Mouse (Mus musculus): Measurements from ENCODE around the gene Ccdc30.
A peak's percentile ranks its signal among the peaks of the same experiment; 100 is the strongest.

Ccdc30 gene

GRCm38 (mm10) chr4:119415072-119415753, at the start of gene Ccdc30:
TSS of gene Ccdc30 (minus strand) at chr4:119415521.
- peak; percentile 59 for DNase-seq (ENCODE audit: low spot score)

GRCm38 (mm10) chr4:119463756-119464419, 48.6 kb upstream of the Ccdc30 start:
- peak; percentile 41 for DNase-seq (ENCODE audit: low spot score)

GRCm38 (mm10) chr4:119462858-119463755, 47.8 kb upstream of the Ccdc30 start:
- no peak for DNase-seq (ENCODE audit: low spot score)

GRCm38 (mm10) chr4:119462457-119462856, 47.1 kb upstream of the Ccdc30 start:
- no peak for DNase-seq (ENCODE audit: low spot score)

- no peak for DNase-seq (ENCODE audit: low spot score)
These were observed 45.4 kb upstream of the Ccdc30 start for GRCm38 (mm10) chr4:119460728-119461141.

- DNase-seq (ENCODE audit: low spot score), result peak; percentile 15
These were observed 45.0 kb upstream of the Ccdc30 start for GRCm38 (mm10) chr4:119460296-119460695.

- no peak for DNase-seq (ENCODE audit: low spot score)
These were observed 38.2 kb upstream of the Ccdc30 start for GRCm38 (mm10) chr4:119453533-119453932.

GRCm38 (mm10) chr4:119453128-119453527, 37.8 kb upstream of the Ccdc30 start:
- no peak for DNase-seq (ENCODE audit: low spot score)

GRCm38 (mm10) chr4:119450436-119450835, 35.1 kb upstream of the Ccdc30 start:
- DNase-seq (ENCODE audit: low spot score), result no peak

- no peak for DNase-seq (ENCODE audit: low spot score)
These were observed 32.5 kb upstream of the Ccdc30 start for GRCm38 (mm10) chr4:119447786-119448185.

GRCm38 (mm10) chr4:119447261-119447660, 31.9 kb upstream of the Ccdc30 start:
- DNase-seq (ENCODE audit: low spot score), result no peak

- DNase-seq (ENCODE audit: low spot score), result no peak
These were observed 27.2 kb upstream of the Ccdc30 start for GRCm38 (mm10) chr4:119442539-119442938.

GRCm38 (mm10) chr4:119441836-119442235, 26.5 kb upstream of the Ccdc30 start:
- DNase-seq (ENCODE audit: low spot score), result no peak

GRCm38 (mm10) chr4:119437936-119438335, 22.6 kb upstream of the Ccdc30 start:
- no peak for DNase-seq (ENCODE audit: low spot score)

GRCm38 (mm10) chr4:119430678-119431077, 15.4 kb upstream of the Ccdc30 start:
- peak; percentile 57 for DNase-seq (ENCODE audit: low spot score)

GRCm38 (mm10) chr4:119427680-119428079, 12.4 kb upstream of the Ccdc30 start:
- DNase-seq (ENCODE audit: low spot score), result peak; percentile 83

GRCm38 (mm10) chr4:119425601-119426000, 10.3 kb upstream of the Ccdc30 start:
- DNase-seq (ENCODE audit: low spot score), result no peak

GRCm38 (mm10) chr4:119425077-119425476, 9.8 kb upstream of the Ccdc30 start:
- DNase-seq (ENCODE audit: low spot score), result no peak

- peak; percentile 84 for DNase-seq (ENCODE audit: low spot score)
These were observed 7.1 kb upstream of the Ccdc30 start, which contains the start of the genes Ppcs and Zmynd12 for GRCm38 (mm10) chr4:119422294-119422964. TSS of gene Ppcs (minus strand) at chr4:119422420. TSS of gene Zmynd12 (plus strand) at chr4:119422814.

GRCm38 (mm10) chr4:119421921-119422293, 6.6 kb upstream of the Ccdc30 start:
- DNase-seq (ENCODE audit: low spot score), result no peak

- no peak for DNase-seq (ENCODE audit: low spot score)
These were observed 5.9 kb upstream of the Ccdc30 start for GRCm38 (mm10) chr4:119421191-119421590.

GRCm38 (mm10) chr4:119417894-119418293, 2.6 kb upstream of the Ccdc30 start:
- DNase-seq (ENCODE audit: low spot score), result no peak

All from spleen, adult 12 weeks (tissue).